Mouse (Mus musculus) kidney, postnatal 0 days (tissue): ENCODE data around the gene Arfip1. TPM values are rescaled to one million over a fixed set of nuclear protein-coding genes. Genes with fewer than 3 reads are reported as not detected.
A peak's percentile ranks its signal among the peaks of the same experiment; 100 is the strongest.

Experiments used
- ATAC-seq: fragments of 200-750 bp; cut with Nextera tagmentation; replicated peaks from 2 replicates; pipeline ENCODE4 v1.8.0; 2017; ENCODE audit warnings: low read depth, moderate number of reproducible peaks, moderate TSS enrichment, moderate library complexity; ENCODE audit not compliant: low FRiP score
- DNase-seq: peaks from one replicate; pipeline ENCODE4 v3.0.0-alpha.2; 2016; ENCODE audit warnings: low spot score
- H3K27ac ChIP-seq: fragments of 300-500 bp; sonication (generic); 2 replicates; pipeline ENCODE4 v1.5.1; 2014; ENCODE audit warnings: mild to moderate bottlenecking
- H3K27me3 ChIP-seq: fragments of 300-500 bp; sonication (generic); 2 replicates; pipeline ENCODE4 v1.6.1; 2014; ENCODE audit warnings: low read length, mixed read lengths; ENCODE audit not compliant: insufficient read depth
- H3K36me3 ChIP-seq: fragments of 300-500 bp; sonication (generic); 2 replicates; pipeline ENCODE4 v1.6.1; 2014; ENCODE audit warnings: low read length, mixed read lengths; ENCODE audit not compliant: insufficient read depth
- H3K4me1 ChIP-seq: fragments of 300-500 bp; sonication (generic); replicated peaks from 2 replicates; pipeline ENCODE4 v1.6.1; 2014; ENCODE audit warnings: antibody characterized with exemption, low read length, mixed read lengths; ENCODE audit not compliant: insufficient read depth
- H3K4me2 ChIP-seq: fragments of 300-500 bp; sonication (generic); 2 replicates; pipeline ENCODE4 v1.6.1; 2014; ENCODE audit warnings: mild to moderate bottlenecking, low read length, moderate library complexity, mixed read lengths
- H3K4me3 ChIP-seq: fragments of 300-500 bp; sonication (generic); replicated peaks from 2 replicates; pipeline ENCODE4 v1.5.1; 2014; ENCODE audit warnings: low read depth, low read length
- H3K9ac ChIP-seq: fragments of 300-500 bp; sonication (generic); 2 replicates; pipeline ENCODE4 v1.6.1; 2014; ENCODE audit warnings: low read depth, low read length
- H3K9me3 ChIP-seq: fragments of 300-500 bp; sonication (generic); replicated peaks from 2 replicates; pipeline ENCODE4 v1.6.1; 2016; ENCODE audit warnings: low read length, inconsistent platforms, mixed read lengths
- CTCF ChIP-seq: IDR thresholded peaks from 2 replicates; pipeline ENCODE4 v1.5.1; 2016; ENCODE audit warnings: antibody characterized with exemption, low read depth, mild to moderate bottlenecking, moderate library complexity
- WGBS: fragments of 180-500 bp; shearing (Covaris S2); extraction: QIAGEN DNeasy Blood & Tissue Kit; methylation state at CpG from one replicate; pipeline ENCODE4 v1.1.7; 2014; 5-methylcytosine and 5-hydroxymethylcytosine counted together
- polyA plus RNA-seq: library from polyadenylated mRNA; unstranded; fragments of >200 nt; fragmentation: Nextera tagmentation; extraction: Ambion mirVana; gene quantifications from 2 replicates; pipeline ENCODE4 v1.2.1, GENCODE M21; 2015

The Arfip1 gene
- 62.7 and 65.2 TPM in 2 replicates for polyA plus RNA-seq

DNA sequence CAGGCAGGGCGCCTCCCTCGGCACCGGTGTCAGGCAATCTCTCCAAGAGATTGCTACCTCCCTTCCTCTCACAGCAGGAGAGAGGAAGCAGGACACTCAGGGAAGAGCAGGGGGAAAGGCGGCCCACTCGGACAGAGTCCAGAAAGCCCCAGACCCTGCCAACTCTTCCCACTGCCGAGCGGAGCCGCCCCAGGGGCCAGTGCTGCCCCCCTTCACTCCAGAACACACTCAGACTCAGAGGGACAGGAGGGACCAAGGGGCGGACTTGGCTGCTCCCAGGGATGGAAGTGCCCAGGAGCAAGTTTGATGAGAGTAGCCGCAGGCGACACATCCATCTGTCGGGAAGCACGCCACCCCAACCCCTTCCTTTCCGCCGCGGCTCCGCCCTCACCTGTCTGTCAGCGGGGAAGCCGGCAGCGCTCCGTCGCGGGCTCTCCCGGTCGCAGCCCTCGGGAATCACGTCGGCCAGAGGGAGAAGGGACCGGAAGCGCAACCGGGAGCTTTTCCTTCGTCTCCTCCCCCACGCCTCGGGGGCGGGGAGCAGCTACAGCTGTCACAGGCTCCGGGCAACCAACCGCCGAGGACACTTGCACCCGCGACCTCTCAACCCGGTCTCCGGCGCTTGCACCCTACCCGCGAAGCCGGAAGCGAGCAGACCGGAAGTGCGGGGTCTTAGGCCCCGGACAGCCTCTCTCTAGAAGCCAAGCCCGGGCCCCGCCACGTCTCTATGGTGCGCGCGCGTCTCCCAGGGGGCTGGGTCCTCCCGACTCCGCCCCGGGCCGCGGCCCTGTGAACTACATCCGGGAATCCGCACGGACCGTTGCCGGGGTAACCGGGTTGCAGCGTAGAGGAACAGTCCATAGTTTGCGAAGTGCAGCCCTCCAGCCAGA lies at the start of gene Arfip1:
Gene Arfip1 (minus strand): TSS at position 603 of the 890 bp plus-strand sequence.
- under 1% methylated on average over 69 of the region's 70 CpGs for WGBS
- Histone ChIP-seq H3K9me3 (no peaks in the 10 kb centered on the region), H3K4me2 (peak within 1 kb of the TSS; percentile 51), H3K4me3 (peak within 1 kb of the TSS; percentile 60), H3K4me1 (no peaks in the 10 kb centered on the region; the same call in 1 of the 2 replicates), H3K9ac (peak within 1 kb of the TSS; percentile 74), H3K36me3 (no peaks in the 10 kb centered on the region), H3K27me3 (no peaks in the 10 kb centered on the region), H3K27ac (peak within 1 kb of the TSS; percentile 96)
- ATAC-seq: peak; percentile 99
- DNase-seq: peak; percentile 98
- peak; percentile 10; the same call in 1 of the 2 replicates for TF ChIP-seq CTCF

DNA sequence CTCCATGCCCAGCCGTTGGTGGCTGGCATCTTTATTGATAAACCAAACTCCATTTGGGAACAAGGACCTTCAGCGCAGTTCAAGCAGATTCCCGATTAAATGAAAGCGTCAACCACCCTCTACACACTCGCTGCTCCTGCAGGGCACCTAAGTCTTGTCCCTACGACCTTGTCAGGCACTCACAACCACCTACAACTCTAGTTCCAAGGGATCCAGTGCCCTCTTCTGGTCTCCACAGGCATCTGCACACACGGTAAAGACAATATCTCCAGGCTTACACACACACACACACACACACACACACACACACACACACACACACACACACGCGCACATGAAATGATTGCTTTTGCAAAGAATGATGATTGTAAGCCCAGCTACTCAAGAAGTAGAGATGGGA lies 49.2 kb upstream of the Arfip1 start:
- no peak overlapping the region for H3K27ac ChIP-seq
- DNase-seq (no peak), ATAC-seq (no peak)
- H3K9ac ChIP-seq: no peak overlapping the region
- no peak overlapping the region for H3K4me3 ChIP-seq
- H3K36me3 ChIP-seq: no peaks in the 10 kb centered on the region
- H3K27me3 ChIP-seq: no peaks in the 10 kb centered on the region
- no peak overlapping the region for H3K4me2 ChIP-seq
- TF ChIP-seq CTCF: no peak
- H3K9me3 ChIP-seq: no peaks in the 10 kb centered on the region
- no peaks in the 10 kb centered on the region for H3K4me1 ChIP-seq
- WGBS: 96% methylated on average over 9 of the region's 9 CpGs

DNA sequence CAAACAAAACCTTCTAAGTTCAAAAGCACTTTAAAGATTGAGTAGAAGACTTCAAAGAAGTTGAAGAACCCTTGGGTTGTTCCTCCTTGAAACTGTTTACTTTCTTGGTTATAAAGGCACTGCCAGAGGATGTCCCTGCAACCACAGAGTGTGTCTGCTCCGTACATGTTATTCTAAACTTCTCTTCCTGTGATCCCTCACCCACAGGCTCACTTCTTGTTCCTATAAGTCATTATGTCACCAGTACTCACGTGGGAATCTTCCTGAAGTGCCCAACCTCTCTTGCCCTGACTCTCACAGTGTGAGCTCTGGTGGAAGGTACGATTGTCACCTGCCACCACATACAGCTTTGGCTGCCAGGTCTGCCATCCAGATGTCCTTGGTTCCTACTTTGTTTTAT lies 39.6 kb upstream of the Arfip1 start:
- H3K4me3 ChIP-seq: no peak overlapping the region
- ATAC-seq: no peak
- H3K9me3 ChIP-seq: no peaks in the 10 kb centered on the region
- no peaks in the 10 kb centered on the region for H3K36me3 ChIP-seq
- no peak for TF ChIP-seq CTCF
- H3K4me2 ChIP-seq: no peak overlapping the region
- WGBS: 36% methylated on average over 3 of the region's 3 CpGs
- no peak for DNase-seq
- no peak overlapping the region for H3K9ac ChIP-seq
- H3K27ac ChIP-seq: no peak overlapping the region
- peaks cover 4% of the 10 kb centered on the region; the same call in 1 of the 2 replicates for H3K4me1 ChIP-seq
- no peaks in the 10 kb centered on the region for H3K27me3 ChIP-seq

- H3K9me3 ChIP-seq: no peaks in the 10 kb centered on the region
- WGBS: 94% methylated on average over 6 of the region's 6 CpGs
- no peak for TF ChIP-seq CTCF
- no peaks in the 10 kb centered on the region for H3K27me3 ChIP-seq
- no peak overlapping the region for H3K4me3 ChIP-seq
- no peak overlapping the region for H3K27ac ChIP-seq
- no peak overlapping the region for H3K9ac ChIP-seq
- H3K4me1 ChIP-seq: no peaks in the 10 kb centered on the region
- no peak overlapping the region for H3K4me2 ChIP-seq
- ATAC-seq (no peak), DNase-seq (no peak)
- no peaks in the 10 kb centered on the region for H3K36me3 ChIP-seq
Measured at GRCm38 (mm10) chr3:84619725-84620124, 37.3 kb upstream of the Arfip1 start.

DNA sequence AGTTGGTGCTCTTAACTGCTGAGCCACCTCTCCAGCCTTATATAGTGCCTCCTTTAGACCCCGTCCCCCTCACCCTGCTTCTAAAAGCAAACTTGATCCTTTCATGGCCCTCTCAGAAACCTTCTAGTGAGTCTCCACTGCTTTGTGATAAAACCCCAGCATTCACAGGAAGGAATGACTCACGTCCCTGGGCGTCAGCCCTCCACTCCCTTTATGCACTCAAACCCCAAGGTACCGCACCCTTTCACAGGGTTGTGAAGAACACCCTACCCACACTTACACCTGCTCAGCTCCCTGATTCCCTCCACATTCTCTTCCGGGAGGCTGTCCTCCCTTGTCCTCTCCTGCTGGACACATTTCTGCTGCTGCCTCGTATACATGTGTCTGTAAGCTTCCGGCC lies 36.6 kb upstream of the Arfip1 start:
- Histone ChIP-seq H3K9ac (no peak overlapping the region), H3K9me3 (no peaks in the 10 kb centered on the region), H3K27ac (no peak overlapping the region), H3K27me3 (no peaks in the 10 kb centered on the region), H3K36me3 (no peaks in the 10 kb centered on the region), H3K4me1 (no peaks in the 10 kb centered on the region), H3K4me2 (no peak overlapping the region), H3K4me3 (no peak overlapping the region)
- ATAC-seq (no peak), DNase-seq (no peak)
- no peak for TF ChIP-seq CTCF
- 97% methylated on average over 7 of the region's 7 CpGs for WGBS

DNA sequence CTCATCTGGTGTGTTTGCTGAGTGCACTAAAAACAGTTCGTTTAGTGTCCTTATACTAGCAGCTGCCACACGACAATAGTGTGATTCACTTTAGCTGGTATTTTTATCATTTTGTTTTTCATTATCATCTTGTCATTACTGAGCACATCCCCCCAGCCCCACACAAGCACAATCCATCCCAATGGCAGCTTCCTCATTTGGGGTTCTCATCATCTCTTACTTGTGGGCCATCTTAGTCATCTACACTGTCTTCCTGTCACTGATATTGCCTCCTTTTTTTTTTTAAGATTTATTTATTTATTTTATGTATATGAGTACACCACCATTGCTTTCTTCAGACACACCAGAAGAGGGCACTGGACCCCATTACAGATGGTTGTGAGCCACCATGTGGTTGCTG lies 36.2 kb upstream of the Arfip1 start:
- Histone ChIP-seq H3K9me3 (no peaks in the 10 kb centered on the region), H3K9ac (no peak overlapping the region), H3K36me3 (no peaks in the 10 kb centered on the region), H3K27ac (no peak overlapping the region), H3K4me2 (no peak overlapping the region), H3K4me3 (no peak overlapping the region), H3K4me1 (no peaks in the 10 kb centered on the region), H3K27me3 (no peaks in the 10 kb centered on the region)
- DNase-seq (no peak), ATAC-seq (no peak)
- TF ChIP-seq CTCF: 0 out of 2 replicates have a peak, but pooled peaks have one; percentile 5
- 86% methylated on average over 2 of the region's 2 CpGs for WGBS
